Mouse (Mus musculus) midbrain, embryonic 12.5 days (tissue): ENCODE measurements around the gene Ptprq. TPM values are rescaled to one million over a fixed set of nuclear protein-coding genes. Genes with fewer than 3 reads are reported as not detected.

ENCODE experiments used
- ATAC-seq: fragments of 200-750 bp; cut with Nextera tagmentation; 2 replicates; pipeline ENCODE4 v1.8.0; 2017; ENCODE audit warnings: low read depth, moderate TSS enrichment, moderate library complexity; ENCODE audit not compliant: low FRiP score
- H3K27ac ChIP-seq: fragments of 300-500 bp; sonication (generic); replicated peaks from 2 replicates; pipeline ENCODE4 v1.5.1; 2016; ENCODE audit warnings: mild to moderate bottlenecking
- H3K27me3 ChIP-seq: fragments of 300-500 bp; sonication (generic); 2 replicates; pipeline ENCODE4 v1.6.1; 2016; ENCODE audit warnings: mild to moderate bottlenecking
- H3K36me3 ChIP-seq: fragments of 300-500 bp; sonication (generic); 2 replicates; pipeline ENCODE4 v1.6.1; 2016
- H3K4me1 ChIP-seq: fragments of 300-500 bp; sonication (generic); 2 replicates; pipeline ENCODE4 v1.6.1; 2016
- H3K4me2 ChIP-seq: fragments of 300-500 bp; sonication (generic); replicated peaks from 2 replicates; pipeline ENCODE4 v1.6.1; 2016; ENCODE audit warnings: mild to moderate bottlenecking, moderate library complexity
- H3K4me3 ChIP-seq: fragments of 300-500 bp; sonication (generic); 2 replicates; pipeline ENCODE4 v1.5.1; 2016; ENCODE audit warnings: mild to moderate bottlenecking
- H3K9ac ChIP-seq: fragments of 300-500 bp; sonication (generic); replicated peaks from 2 replicates; pipeline ENCODE4 v1.6.1; 2016; ENCODE audit warnings: mild to moderate bottlenecking, moderate library complexity
- H3K9me3 ChIP-seq: fragments of 300-500 bp; sonication (generic); 2 replicates; pipeline ENCODE4 v1.6.1; 2016; ENCODE audit warnings: mild to moderate bottlenecking
- WGBS: fragments of 180-500 bp; shearing (Covaris S2); methylation state at CpG from one replicate; pipeline ENCODE4 v1.1.7; 2016; 5-methylcytosine and 5-hydroxymethylcytosine counted together
- polyA plus RNA-seq: library from polyadenylated mRNA; unstranded; fragments of >200 nt; fragmentation: Nextera tagmentation; extraction: Ambion mirVana; gene quantifications from 2 replicates; pipeline ENCODE4 v1.2.1, GENCODE M21; 2016

Gene Ptprq
- 0.16 and 0.22 TPM in 2 replicates for polyA plus RNA-seq

- Histone ChIP-seq H3K36me3 (no peaks in the 10 kb centered on the region), H3K4me3 (no peak within 1 kb of the TSS), H3K9me3 (no peaks in the 10 kb centered on the region), H3K4me1 (no peaks in the 10 kb centered on the region), H3K9ac (no peak within 1 kb of the TSS), H3K27ac (no peak within 1 kb of the TSS), H3K4me2 (no peak within 1 kb of the TSS), H3K27me3 (no peaks in the 10 kb centered on the region)
- no peak for ATAC-seq
- WGBS, result 68% methylated on average over 1 of the region's 1 CpGs
Measured at GRCm38 (mm10) chr10:107719806-107720205, at the start of gene Ptprq. Gene Ptprq, minus strand, starts transcription at chr10:107720051.

DNA sequence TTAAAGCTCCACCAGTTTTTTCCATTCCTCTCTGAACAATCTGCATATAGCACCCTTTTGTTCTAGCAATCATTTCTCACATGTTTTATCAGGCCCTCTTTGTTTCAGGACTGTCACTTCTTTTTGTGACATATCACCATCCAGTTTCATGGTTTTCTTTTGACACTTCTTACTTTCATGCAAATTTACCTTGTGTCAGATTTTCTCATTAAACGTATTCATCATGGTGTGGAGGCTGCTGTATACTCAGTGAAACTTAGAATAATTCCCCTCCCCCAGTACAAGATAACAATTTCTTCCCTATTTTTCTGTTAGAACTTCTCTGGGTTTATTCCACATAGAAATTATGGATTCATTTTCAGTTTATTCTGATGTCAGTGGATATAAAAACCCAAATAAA is 39.8 kb upstream of the Ptprq start:
- ATAC-seq, result no peak
- Histone ChIP-seq H3K4me1 (no peaks in the 10 kb centered on the region), H3K27me3 (no peaks in the 10 kb centered on the region), H3K9ac (no peak overlapping the region), H3K36me3 (no peaks in the 10 kb centered on the region), H3K9me3 (no peaks in the 10 kb centered on the region), H3K4me2 (no peak overlapping the region), H3K27ac (no peak overlapping the region), H3K4me3 (no peak overlapping the region)
- 64% methylated on average over 1 of the region's 1 CpGs for WGBS

GRCm38 (mm10) chr10:107753471-107753870 is 33.6 kb upstream of the Ptprq start:
- no peak for ATAC-seq
- 95% methylated on average over 3 of the region's 3 CpGs for WGBS
- Histone ChIP-seq H3K27ac (no peak overlapping the region), H3K9me3 (no peaks in the 10 kb centered on the region), H3K4me1 (peaks cover 10% of the 10 kb centered on the region), H3K4me2 (no peak overlapping the region), H3K4me3 (no peak overlapping the region), H3K36me3 (no peaks in the 10 kb centered on the region), H3K27me3 (no peaks in the 10 kb centered on the region), H3K9ac (no peak overlapping the region)

GRCm38 (mm10) chr10:107752351-107753143 is 32.7 kb upstream of the Ptprq start:
- Histone ChIP-seq H3K4me3 (peak overlapping the region; percentile 9; the same call in 1 of the 2 replicates), H3K27me3 (no peaks in the 10 kb centered on the region), H3K4me1 (peaks cover 10% of the 10 kb centered on the region), H3K27ac (no peak overlapping the region), H3K36me3 (no peaks in the 10 kb centered on the region), H3K9ac (no peak overlapping the region), H3K9me3 (no peaks in the 10 kb centered on the region), H3K4me2 (peak overlapping the region; percentile 44)
- WGBS, result 27% methylated on average over 14 of the region's 15 CpGs
- peak; percentile 95 for ATAC-seq

DNA sequence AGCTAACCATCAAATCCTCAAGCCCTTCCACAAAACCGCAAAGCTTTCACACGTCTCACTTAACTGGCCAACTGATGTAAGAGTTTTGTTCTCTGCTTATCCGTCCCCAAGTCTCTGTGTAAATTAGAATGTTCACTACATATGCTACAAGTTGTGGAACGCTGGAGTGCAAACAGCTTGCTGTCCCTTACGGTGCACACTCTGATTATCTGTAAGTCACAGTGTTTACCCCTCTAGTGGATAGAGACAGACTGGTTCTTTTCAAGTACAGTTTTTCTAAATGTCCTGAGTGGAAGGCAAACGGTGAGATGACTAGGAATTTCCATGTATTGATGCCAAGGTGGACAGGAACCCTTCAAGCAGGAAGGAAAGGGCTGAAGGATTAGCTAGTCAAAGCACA is 32.1 kb upstream of the Ptprq start:
- peak; percentile 46 for ATAC-seq
- WGBS, result 30% methylated on average over 6 of the region's 6 CpGs
- Histone ChIP-seq H3K27me3 (no peaks in the 10 kb centered on the region), H3K36me3 (no peaks in the 10 kb centered on the region), H3K4me1 (peaks cover 10% of the 10 kb centered on the region), H3K4me2 (peak overlapping the region; percentile 44), H3K27ac (no peak overlapping the region), H3K4me3 (peak overlapping the region; percentile 9; the same call in 1 of the 2 replicates), H3K9ac (no peak overlapping the region), H3K9me3 (no peaks in the 10 kb centered on the region)

GRCm38 (mm10) chr10:107747566-107747965 is 27.7 kb upstream of the Ptprq start:
- H3K9me3 ChIP-seq, result no peaks in the 10 kb centered on the region
- no peak overlapping the region for H3K27ac ChIP-seq
- H3K36me3 ChIP-seq, result no peaks in the 10 kb centered on the region
- no peaks in the 10 kb centered on the region for H3K27me3 ChIP-seq
- no peak overlapping the region for H3K4me2 ChIP-seq
- H3K9ac ChIP-seq, result no peak overlapping the region
- 0 out of 2 replicates have a peak, but pooled peaks have one; percentile 4 for ATAC-seq
- peaks cover 6% of the 10 kb centered on the region for H3K4me1 ChIP-seq
- 22% methylated on average over 5 of the region's 5 CpGs for WGBS
- no peak overlapping the region for H3K4me3 ChIP-seq

- ATAC-seq, result no peak; the same call in 1 of the 2 replicates
Measured at GRCm38 (mm10) chr10:107746717-107747116, 26.9 kb upstream of the Ptprq start.

GRCm38 (mm10) chr10:107739815-107740214 is 20.0 kb upstream of the Ptprq start:
- no peaks in the 10 kb centered on the region for H3K4me1 ChIP-seq
- no peaks in the 10 kb centered on the region for H3K36me3 ChIP-seq
- no peak overlapping the region for H3K4me2 ChIP-seq
- H3K27me3 ChIP-seq, result no peaks in the 10 kb centered on the region
- no peak overlapping the region for H3K27ac ChIP-seq
- no peak for ATAC-seq
- 89% methylated on average over 5 of the region's 5 CpGs for WGBS
- H3K9me3 ChIP-seq, result no peaks in the 10 kb centered on the region
- no peak overlapping the region for H3K4me3 ChIP-seq
- H3K9ac ChIP-seq, result no peak overlapping the region

More at GRCm38 (mm10) chr10:107746717-107747116, 26.9 kb upstream of the Ptprq start:
- no peaks in the 10 kb centered on the region for H3K36me3 ChIP-seq
- H3K4me3 ChIP-seq, result no peak overlapping the region
- no peak overlapping the region for H3K4me2 ChIP-seq
- H3K27me3 ChIP-seq, result no peaks in the 10 kb centered on the region
- 34% methylated on average over 9 of the region's 9 CpGs for WGBS
- H3K9ac ChIP-seq, result no peak overlapping the region
- no peak overlapping the region for H3K27ac ChIP-seq
- H3K4me1 ChIP-seq, result no peaks in the 10 kb centered on the region
- H3K9me3 ChIP-seq, result no peaks in the 10 kb centered on the region

DNA sequence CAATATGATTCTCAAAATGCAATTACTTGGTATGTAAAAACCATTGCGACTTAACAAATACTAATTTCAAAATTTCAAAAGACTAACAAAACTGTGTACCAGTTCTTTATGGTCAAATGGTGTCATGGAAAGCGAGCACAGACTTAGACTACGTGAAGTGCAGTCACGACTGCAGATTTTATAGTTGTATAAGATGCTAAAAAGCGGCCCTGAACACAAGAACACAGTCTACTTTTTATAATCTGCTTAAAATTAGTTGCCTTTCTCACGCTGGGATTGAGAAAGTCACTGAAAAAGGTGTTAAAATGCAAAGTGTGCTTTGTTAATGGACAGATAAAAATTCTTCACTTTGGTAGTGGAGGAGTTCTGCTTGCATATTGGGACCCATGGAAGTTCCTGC is 17.9 kb upstream of the Ptprq start:
- no peak overlapping the region for H3K4me2 ChIP-seq
- H3K27ac ChIP-seq, result no peak overlapping the region
- peaks cover 3% of the 10 kb centered on the region; the same call in 1 of the 2 replicates for H3K4me1 ChIP-seq
- no peaks in the 10 kb centered on the region for H3K27me3 ChIP-seq
- no peaks in the 10 kb centered on the region for H3K9me3 ChIP-seq
- WGBS, result 83% methylated on average over 6 of the region's 6 CpGs
- no peaks in the 10 kb centered on the region for H3K36me3 ChIP-seq
- no peak for ATAC-seq
- no peak overlapping the region for H3K4me3 ChIP-seq
- H3K9ac ChIP-seq, result no peak overlapping the region

DNA sequence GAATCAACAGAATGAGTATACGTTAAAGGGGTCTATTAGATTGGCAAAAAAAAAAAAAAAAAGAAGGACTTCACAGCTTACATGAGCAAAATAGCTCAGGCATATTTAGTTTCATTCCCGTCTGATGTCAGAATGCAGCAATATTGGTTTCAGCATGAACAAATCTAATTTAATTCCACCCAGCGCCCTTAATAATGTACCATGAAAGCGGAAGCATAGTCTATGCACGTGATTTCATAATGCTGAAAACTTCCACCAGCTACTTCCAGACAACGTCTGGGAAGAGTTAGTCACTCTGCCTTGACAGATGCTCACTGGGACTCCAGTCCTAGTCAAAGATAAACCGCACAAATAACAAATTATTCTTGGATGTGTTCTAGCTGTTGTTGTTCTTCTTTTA is 15.6 kb upstream of the Ptprq start:
- Histone ChIP-seq H3K9me3 (no peaks in the 10 kb centered on the region), H3K27me3 (no peaks in the 10 kb centered on the region), H3K4me3 (no peak overlapping the region), H3K36me3 (no peaks in the 10 kb centered on the region), H3K9ac (no peak overlapping the region), H3K27ac (no peak overlapping the region), H3K4me1 (peaks cover 3% of the 10 kb centered on the region; the same call in 1 of the 2 replicates), H3K4me2 (no peak overlapping the region)
- WGBS, result 83% methylated on average over 7 of the region's 7 CpGs
- no peak for ATAC-seq

DNA sequence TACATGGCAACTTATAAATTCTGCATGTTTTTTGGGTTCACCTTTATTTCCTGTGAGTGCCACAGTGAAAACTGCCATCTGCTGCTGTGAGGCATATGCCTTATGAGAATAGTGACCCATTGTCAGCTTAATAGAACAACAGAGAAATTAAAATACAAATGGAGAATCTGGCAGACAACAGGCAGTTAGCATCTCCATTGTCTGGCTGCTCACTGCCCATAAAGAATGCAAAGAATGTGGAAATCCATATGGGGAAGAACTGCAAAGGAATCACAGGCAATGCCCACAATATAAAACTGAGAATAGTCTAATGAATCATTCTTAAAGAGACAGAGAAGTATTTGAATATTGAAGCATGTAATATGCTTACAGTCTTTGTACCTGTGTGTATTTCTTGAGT is 14.5 kb upstream of the Ptprq start:
- Histone ChIP-seq H3K4me2 (no peak overlapping the region), H3K9ac (no peak overlapping the region), H3K9me3 (no peaks in the 10 kb centered on the region), H3K36me3 (no peaks in the 10 kb centered on the region), H3K4me1 (peaks cover 3% of the 10 kb centered on the region; the same call in 1 of the 2 replicates), H3K27me3 (no peaks in the 10 kb centered on the region), H3K4me3 (no peak overlapping the region), H3K27ac (no peak overlapping the region)
- no peak for ATAC-seq

DNA sequence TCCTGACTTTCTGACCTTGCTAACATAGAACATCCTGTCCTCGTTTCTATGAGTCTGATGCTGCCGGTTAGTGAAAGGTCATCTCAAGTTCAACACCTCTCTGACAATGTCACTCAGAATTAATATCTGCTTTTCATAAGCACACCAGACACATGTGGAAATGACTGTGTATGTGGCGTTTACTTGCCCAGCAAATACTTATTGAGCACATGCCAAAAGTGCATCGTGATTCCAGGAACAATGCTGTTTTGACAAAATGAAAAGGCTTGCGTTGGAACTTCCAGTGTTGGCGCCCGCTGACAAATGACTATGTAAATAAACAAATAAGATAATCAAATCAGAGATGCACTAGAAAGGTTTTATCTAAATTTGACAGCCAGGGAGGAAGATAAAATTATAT is 5.8 kb upstream of the Ptprq start:
- ATAC-seq, result no peak
- H3K9ac ChIP-seq, result no peak overlapping the region
- H3K36me3 ChIP-seq, result no peaks in the 10 kb centered on the region
- no peak overlapping the region for H3K4me3 ChIP-seq
- WGBS, result 83% methylated on average over 7 of the region's 7 CpGs
- H3K4me1 ChIP-seq, result no peaks in the 10 kb centered on the region
- no peak overlapping the region for H3K27ac ChIP-seq
- no peaks in the 10 kb centered on the region for H3K27me3 ChIP-seq
- H3K9me3 ChIP-seq, result no peaks in the 10 kb centered on the region
- no peak overlapping the region for H3K4me2 ChIP-seq
